Mouse (Mus musculus) liver, embryonic 16.5 days (tissue): ENCODE measurements around the gene Fas. TPM values are rescaled to one million over a fixed set of nuclear protein-coding genes. Genes with fewer than 3 reads are reported as not detected.

Source experiments
- ATAC-seq: fragments of 200-750 bp; cut with Nextera tagmentation; 2 replicates; pipeline ENCODE4 v1.8.0; 2017; ENCODE audit warnings: low read depth, mild to moderate bottlenecking, moderate number of reproducible peaks, moderate library complexity
- H3K27ac ChIP-seq: fragments of 300-500 bp; sonication (generic); 2 replicates; pipeline ENCODE4 v1.5.1; 2014; ENCODE audit warnings: mild to moderate bottlenecking, low read length
- H3K27me3 ChIP-seq: fragments of 300-500 bp; sonication (generic); 2 replicates; pipeline ENCODE4 v1.6.1; 2014; ENCODE audit warnings: low read depth, low read length, mixed read lengths; ENCODE audit not compliant: control insufficient read depth, insufficient read depth
- H3K36me3 ChIP-seq: fragments of 300-500 bp; sonication (generic); 2 replicates; pipeline ENCODE4 v1.6.1; 2014; ENCODE audit warnings: mild to moderate bottlenecking; ENCODE audit not compliant: control insufficient read depth, insufficient read depth
- H3K4me1 ChIP-seq: fragments of 300-500 bp; sonication (generic); 2 replicates; pipeline ENCODE4 v1.6.1; 2014; ENCODE audit warnings: low read depth, low read length, mixed read lengths; ENCODE audit not compliant: control insufficient read depth
- H3K4me2 ChIP-seq: fragments of 300-500 bp; sonication (generic); 2 replicates; pipeline ENCODE4 v1.6.1; 2014; ENCODE audit warnings: low read depth, low read length, mixed read lengths
- H3K4me3 ChIP-seq: fragments of 300-500 bp; sonication (generic); 2 replicates; pipeline ENCODE4 v1.5.1; 2014; ENCODE audit warnings: low read depth, mild to moderate bottlenecking, low read length
- H3K9ac ChIP-seq: fragments of 300-500 bp; sonication (generic); 2 replicates; pipeline ENCODE4 v1.6.1; 2014; ENCODE audit warnings: low read depth, low read length
- H3K9me3 ChIP-seq: fragments of 300-500 bp; sonication (generic); replicated peaks from 2 replicates; pipeline ENCODE4 v1.6.1; 2016; ENCODE audit warnings: low read length; ENCODE audit not compliant: control insufficient read depth
- WGBS: fragments of 180-500 bp; shearing (Covaris S2); extraction: QIAGEN DNeasy Blood & Tissue Kit; methylation state at CpG from one replicate; pipeline ENCODE4 v1.1.7; 2014; ENCODE audit not compliant: insufficient replicate concordance; 5-methylcytosine and 5-hydroxymethylcytosine counted together
- polyA plus RNA-seq: library from polyadenylated mRNA; unstranded; fragments of >200 nt; fragmentation: Nextera tagmentation; extraction: Ambion mirVana; gene quantifications from 2 replicates; pipeline ENCODE4 v1.2.1, GENCODE M21; 2015

Fas gene
- polyA plus RNA-seq, 1 experiment from 2014 or later, result 6.9 TPM

GRCm38 (mm10) chr19:34290872-34291341, 441 bp downstream of the Fas start:
- no peaks in the 10 kb centered on the region for H3K27me3 ChIP-seq
- WGBS, result 4% methylated on average over 15 of the region's 15 CpGs
- H3K9me3 ChIP-seq, result no peaks in the 10 kb centered on the region
- peak overlapping the region; percentile 72 for H3K4me2 ChIP-seq
- H3K9ac ChIP-seq, result peak overlapping the region; percentile 50
- peak overlapping the region; percentile 58 for H3K4me3 ChIP-seq
- peak; percentile 23; the same call in 1 of the 2 replicates for ATAC-seq
- H3K27ac ChIP-seq, result 0 out of 2 replicates have a peak overlapping the region, but pooled peaks have one; percentile 30
- H3K4me1 ChIP-seq, result no peaks in the 10 kb centered on the region; the same call in 1 of the 2 replicates
- no peaks in the 10 kb centered on the region for H3K36me3 ChIP-seq

DNA sequence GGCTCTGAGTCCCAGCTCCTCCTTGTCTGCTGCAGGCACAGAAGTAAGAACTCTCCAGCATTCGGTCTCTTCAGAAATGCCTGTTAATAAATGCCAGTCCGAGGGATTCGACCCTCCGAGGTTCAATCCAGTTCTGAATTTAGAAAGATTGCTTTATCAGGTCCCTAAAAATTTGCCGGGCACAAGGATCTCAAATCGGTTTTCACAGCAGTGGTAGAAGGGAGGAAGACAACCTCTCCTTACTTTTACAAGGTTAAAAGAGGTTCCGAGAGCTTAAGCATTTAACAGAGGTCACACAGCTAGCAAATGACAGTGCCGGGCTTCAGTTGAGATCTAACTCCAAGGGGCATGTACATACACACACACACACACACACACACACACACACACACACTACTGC, 913 bp downstream of the Fas start:
- H3K27ac ChIP-seq, result no peak overlapping the region
- no peaks in the 10 kb centered on the region for H3K9me3 ChIP-seq
- no peak for ATAC-seq
- H3K36me3 ChIP-seq, result no peaks in the 10 kb centered on the region
- peak overlapping the region; percentile 50; the same call in 1 of the 2 replicates for H3K9ac ChIP-seq
- H3K4me1 ChIP-seq, result no peaks in the 10 kb centered on the region; the same call in 1 of the 2 replicates
- H3K4me2 ChIP-seq, result peak overlapping the region; percentile 72
- H3K4me3 ChIP-seq, result peak overlapping the region; percentile 58
- WGBS, result 37% methylated on average over 8 of the region's 8 CpGs
- H3K27me3 ChIP-seq, result no peaks in the 10 kb centered on the region

GRCm38 (mm10) chr19:34291956-34292355, 1.5 kb downstream of the Fas start:
- H3K36me3 ChIP-seq, result no peaks in the 10 kb centered on the region
- H3K4me3 ChIP-seq, result no peak overlapping the region
- H3K9me3 ChIP-seq, result no peaks in the 10 kb centered on the region
- no peak overlapping the region for H3K27ac ChIP-seq
- no peak overlapping the region for H3K4me2 ChIP-seq
- no peak overlapping the region for H3K9ac ChIP-seq
- ATAC-seq, result no peak
- H3K4me1 ChIP-seq, result no peaks in the 10 kb centered on the region; the same call in 1 of the 2 replicates
- 51% methylated on average over 5 of the region's 5 CpGs for WGBS
- no peaks in the 10 kb centered on the region for H3K27me3 ChIP-seq

- H3K36me3 ChIP-seq, result no peaks in the 10 kb centered on the region
Observed at GRCm38 (mm10) chr19:34292701-34293100, 2.2 kb downstream of the Fas start.

GRCm38 (mm10) chr19:34293376-34293947, 3.0 kb downstream of the Fas start:
- Histone ChIP-seq H3K9ac (no peak overlapping the region), H3K27ac (no peak overlapping the region), H3K4me2 (no peak overlapping the region), H3K9me3 (no peaks in the 10 kb centered on the region), H3K4me3 (no peak overlapping the region), H3K27me3 (no peaks in the 10 kb centered on the region), H3K4me1 (no peaks in the 10 kb centered on the region; the same call in 1 of the 2 replicates), H3K36me3 (no peaks in the 10 kb centered on the region)
- 56% methylated on average over 3 of the region's 3 CpGs for WGBS
- ATAC-seq, result no peak

More at GRCm38 (mm10) chr19:34292701-34293100, 2.2 kb downstream of the Fas start:
- Histone ChIP-seq H3K4me1 (no peaks in the 10 kb centered on the region; the same call in 1 of the 2 replicates), H3K27ac (no peak overlapping the region), H3K4me3 (no peak overlapping the region), H3K27me3 (no peaks in the 10 kb centered on the region), H3K9ac (no peak overlapping the region), H3K9me3 (no peaks in the 10 kb centered on the region), H3K4me2 (no peak overlapping the region)
- no peak for ATAC-seq
- 56% methylated on average over 2 of the region's 2 CpGs for WGBS

DNA sequence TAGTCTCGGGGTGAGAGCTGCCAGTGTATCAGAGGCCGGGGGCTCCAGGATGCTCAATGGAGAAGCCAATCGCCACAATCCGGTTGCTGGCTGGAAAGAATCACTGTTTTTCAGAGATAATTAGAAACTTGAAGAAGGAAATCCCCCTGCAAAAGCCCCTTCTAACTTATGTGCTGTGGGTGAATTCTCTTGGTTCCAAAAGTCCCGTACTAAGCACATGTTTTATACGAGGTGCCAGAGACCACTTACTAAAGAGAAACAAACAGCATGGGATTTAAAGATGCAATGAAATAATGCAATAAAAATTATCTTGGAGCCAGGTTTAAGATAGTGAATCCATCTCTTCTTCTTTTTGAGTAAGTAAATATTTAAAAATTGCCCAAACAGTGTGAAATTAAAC, 5.0 kb downstream of the Fas start:
- Histone ChIP-seq H3K4me1 (no peaks in the 10 kb centered on the region; the same call in 1 of the 2 replicates), H3K27me3 (no peaks in the 10 kb centered on the region), H3K27ac (no peak overlapping the region), H3K4me3 (no peak overlapping the region), H3K9ac (no peak overlapping the region), H3K4me2 (no peak overlapping the region), H3K9me3 (no peaks in the 10 kb centered on the region), H3K36me3 (no peaks in the 10 kb centered on the region)
- 64% methylated on average over 6 of the region's 6 CpGs for WGBS
- ATAC-seq, result no peak

DNA sequence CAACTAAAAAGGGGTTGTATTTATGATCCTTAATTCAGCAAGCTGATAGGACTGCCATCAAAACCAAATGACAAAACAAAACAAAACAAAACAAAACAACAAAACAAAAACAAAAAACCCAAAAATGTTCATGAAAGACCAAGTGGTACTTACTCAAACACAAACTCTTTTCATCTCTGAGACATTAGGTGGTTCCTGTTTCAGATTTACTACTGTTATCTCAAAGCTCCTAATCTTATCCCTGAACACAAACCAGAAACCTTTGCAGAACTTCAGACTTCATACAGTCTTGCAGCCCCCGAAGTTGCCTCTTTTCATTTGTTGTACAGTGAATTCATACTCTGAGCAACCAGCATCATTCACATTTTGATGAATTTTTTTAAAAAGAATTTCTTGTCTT, 8.1 kb downstream of the Fas start:
- Histone ChIP-seq H3K4me2 (no peak overlapping the region), H3K4me1 (no peaks in the 10 kb centered on the region), H3K36me3 (no peaks in the 10 kb centered on the region), H3K27me3 (no peaks in the 10 kb centered on the region), H3K4me3 (no peak overlapping the region), H3K9ac (no peak overlapping the region), H3K27ac (no peak overlapping the region), H3K9me3 (no peaks in the 10 kb centered on the region)
- no peak for ATAC-seq
- WGBS, result 32% methylated on average over 1 of the region's 1 CpGs

- H3K27me3 ChIP-seq, result no peaks in the 10 kb centered on the region
- H3K4me3 ChIP-seq, result no peak overlapping the region
Observed at GRCm38 (mm10) chr19:34299229-34299628, 8.8 kb downstream of the Fas start.

DNA sequence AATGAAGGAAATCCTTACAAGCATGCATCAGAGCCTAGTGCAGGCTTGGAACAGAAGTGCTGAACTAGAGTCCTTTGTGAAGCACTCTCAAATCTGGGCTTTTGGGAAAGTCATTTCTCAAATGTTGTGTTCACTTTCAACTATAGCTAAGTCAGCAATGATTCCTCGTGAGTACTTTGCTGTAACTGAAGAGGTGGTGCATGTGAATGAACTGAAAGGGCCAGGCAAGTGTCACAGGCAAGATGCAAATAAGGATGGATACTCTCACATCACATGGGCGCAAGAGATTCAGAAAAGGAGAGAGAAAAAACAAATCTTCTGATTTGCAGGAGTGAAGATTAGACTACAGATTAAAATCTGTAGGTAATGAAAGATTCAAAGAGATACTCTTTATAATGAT, 10.0 kb downstream of the Fas start:
- ATAC-seq, result no peak
- no peak overlapping the region for H3K27ac ChIP-seq
- 60% methylated on average over 2 of the region's 2 CpGs for whole genome bisulfite sequencing
- no peaks in the 10 kb centered on the region for H3K4me1 ChIP-seq
- no peaks in the 10 kb centered on the region for H3K36me3 ChIP-seq
- H3K27me3 ChIP-seq, result no peaks in the 10 kb centered on the region
- H3K9me3 ChIP-seq, result no peaks in the 10 kb centered on the region
- no peak overlapping the region for H3K4me3 ChIP-seq
- no peak overlapping the region for H3K4me2 ChIP-seq
- H3K9ac ChIP-seq, result no peak overlapping the region

More at GRCm38 (mm10) chr19:34299229-34299628, 8.8 kb downstream of the Fas start:
- no peak overlapping the region for H3K27ac ChIP-seq
- H3K4me2 ChIP-seq, result no peak overlapping the region
- no peaks in the 10 kb centered on the region for H3K4me1 ChIP-seq
- 35% methylated on average over 4 of the region's 4 CpGs for WGBS
- H3K9me3 ChIP-seq, result no peaks in the 10 kb centered on the region
- no peaks in the 10 kb centered on the region for H3K36me3 ChIP-seq
- H3K9ac ChIP-seq, result no peak overlapping the region
- ATAC-seq, result no peak
